Mouse (Mus musculus) C2C12 (cell line): ENCODE data around the gene Etnk1. TPM values are rescaled to one million over a fixed set of nuclear protein-coding genes. Genes with fewer than 3 reads are reported as not detected.
A peak's percentile ranks its signal among the peaks of the same experiment; 100 is the strongest.

Experiments used
- H3K27me3 ChIP-seq: one replicate; pipeline ENCODE4 v1.6.1; 2011; ENCODE audit not compliant: control insufficient read depth, insufficient read depth, insufficient read length
- H3K36me3 ChIP-seq: one replicate; pipeline ENCODE4 v1.6.1; 2011; ENCODE audit not compliant: control insufficient read depth, insufficient read depth
- H3K4me3 ChIP-seq: one replicate; pipeline ENCODE4 v1.5.1; 2011; ENCODE audit warnings: mild to moderate bottlenecking, control low read depth; ENCODE audit not compliant: poor library complexity, insufficient read depth, severe bottlenecking
- H3K79me2 ChIP-seq: one replicate; pipeline ENCODE4 v1.6.1; 2011; ENCODE audit not compliant: control insufficient read depth, insufficient read depth
- H3K79me3 ChIP-seq: one replicate; pipeline ENCODE4 v1.6.1; 2011; ENCODE audit warnings: low read depth, control low read depth
- H3ac ChIP-seq: one replicate; pipeline ENCODE3; 2011; ENCODE audit warnings: low read depth; ENCODE audit not compliant: control insufficient read depth, insufficient read length
- CEBPB ChIP-seq: IDR thresholded peaks from one replicate; pipeline ENCODE4 v1.6.1; 2011; ENCODE audit warnings: low read depth, mild to moderate bottlenecking, control low read depth, moderate library complexity
- CTCF ChIP-seq: IDR thresholded peaks from one replicate; pipeline ENCODE4 v1.5.1; 2011; ENCODE audit not compliant: control insufficient read depth, insufficient read depth, insufficient read length
- FOSL1 ChIP-seq: IDR thresholded peaks from one replicate; pipeline ENCODE4 v1.8.0; 2011; ENCODE audit warnings: mild to moderate bottlenecking, low read length; ENCODE audit not compliant: poor library complexity, insufficient read depth, severe bottlenecking
- MAX ChIP-seq: IDR thresholded peaks from one replicate; pipeline ENCODE4 v1.6.1; 2011; ENCODE audit warnings: mild to moderate bottlenecking, control low read depth
- MYOD1 ChIP-seq: IDR thresholded peaks from one replicate; pipeline ENCODE4 v1.6.1; 2011; ENCODE audit warnings: low read depth; ENCODE audit not compliant: control insufficient read depth, insufficient read length
- MYOG ChIP-seq: IDR thresholded peaks from one replicate; pipeline ENCODE4 v1.6.1; 2011; ENCODE audit not compliant: control insufficient read depth, insufficient read length; ENCODE audit errors: extremely low read depth
- USF1 ChIP-seq: IDR thresholded peaks from one replicate; pipeline ENCODE4 v1.6.1; 2011; ENCODE audit warnings: low read depth, mild to moderate bottlenecking, control low read depth, moderate library complexity
- polyA plus RNA-seq: library from polyadenylated mRNA; unstranded; fragments of >200 nt; fragmentation: generic; extraction: Trizol; gene quantifications from one replicate; pipeline ENCODE4 v1.2.1, GENCODE M21; 2012; ENCODE audit warnings: missing spikeins

The Etnk1 gene
- polyA plus RNA-seq, 1 experiment: 9.3 TPM

DNA sequence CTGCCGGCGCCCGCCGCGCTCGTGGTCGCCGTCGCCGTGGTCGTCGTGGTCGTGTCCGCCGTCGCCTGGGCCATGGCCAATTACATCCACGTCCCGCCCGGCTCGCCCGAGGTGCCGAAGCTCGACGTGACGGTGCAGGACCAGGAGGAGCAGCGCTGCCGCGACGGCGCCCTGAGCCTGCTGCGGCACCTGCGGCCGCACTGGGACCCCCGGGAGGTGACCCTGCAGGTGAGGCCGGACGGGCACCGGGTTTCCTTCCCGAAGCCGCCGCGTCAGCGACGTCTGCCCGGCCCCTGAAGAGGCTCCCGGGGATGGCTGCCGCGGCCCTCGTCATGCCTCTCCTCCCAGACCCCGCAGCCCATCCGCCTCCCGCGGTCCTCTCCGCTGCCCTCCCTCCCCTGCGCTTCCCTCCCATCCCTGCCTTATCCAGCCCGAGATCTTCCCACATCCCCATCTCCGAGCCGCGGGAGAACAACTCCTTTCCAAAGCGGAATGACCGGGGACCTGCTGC lies 443 bp downstream of the Etnk1 start:
- peaks cover 53% of the 10 kb centered on the region for H3K79me2 ChIP-seq
- TF ChIP-seq MYOG (no peak), FOSL1 (no peak), MYOD1 (no peak), CTCF (no peak), CEBPB (no peak), USF1 (no peak), MAX (no peak)

DNA sequence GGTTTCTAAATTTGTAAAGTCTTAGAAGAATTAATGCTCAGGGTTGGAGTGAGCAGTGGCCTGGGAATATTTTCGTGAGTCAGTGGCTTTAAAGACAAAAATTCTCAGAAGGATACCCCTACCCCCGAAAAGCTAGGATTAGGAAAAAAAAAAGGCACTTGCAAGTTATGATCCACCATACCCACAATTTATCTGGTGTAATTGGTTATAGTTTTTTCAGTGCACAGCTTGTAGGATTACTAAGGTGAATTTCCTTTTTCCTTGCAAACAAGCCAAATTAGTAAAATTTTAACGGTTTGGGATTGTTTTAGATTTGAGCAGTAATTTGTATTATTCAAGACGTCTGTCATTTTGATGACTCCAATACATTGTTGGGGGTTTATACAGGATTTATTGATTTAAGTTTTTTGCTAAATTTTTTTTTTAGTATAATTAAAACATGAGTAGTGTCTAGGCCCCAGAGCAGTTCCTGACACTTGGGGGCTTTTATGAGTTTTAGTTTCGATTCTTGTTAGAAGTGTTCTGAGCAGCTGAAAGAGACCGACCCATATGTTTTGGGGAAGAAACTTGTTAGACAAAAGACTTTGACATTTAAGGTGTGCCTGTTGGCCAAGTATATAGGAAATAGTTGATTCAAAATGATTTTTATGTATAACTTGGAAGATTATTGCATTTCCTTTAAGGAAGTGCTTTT lies 1.1 kb downstream of the Etnk1 start:
- peaks cover 25% of the 10 kb centered on the region for H3K36me3 ChIP-seq
- peaks cover 43% of the 10 kb centered on the region for H3K79me3 ChIP-seq
- TF ChIP-seq MYOG (no peak), MYOD1 (no peak), CEBPB (no peak), USF1 (no peak)
- peaks cover 60% of the 10 kb centered on the region for H3K79me2 ChIP-seq
- H3K27me3 ChIP-seq: no peaks in the 10 kb centered on the region
- peak overlapping the region; percentile 76 for H3K4me3 ChIP-seq
- H3ac ChIP-seq: peak overlapping the region; percentile 72

More for the DNA sequence above, 443 bp downstream of the Etnk1 start:
- H3K79me3 ChIP-seq: peaks cover 43% of the 10 kb centered on the region
- no peaks in the 10 kb centered on the region for H3K27me3 ChIP-seq
- H3K36me3 ChIP-seq: peaks cover 25% of the 10 kb centered on the region
- peak overlapping the region; percentile 76 for H3K4me3 ChIP-seq
- H3ac ChIP-seq: peak overlapping the region; percentile 72

- H3K36me3 ChIP-seq: peaks cover 25% of the 10 kb centered on the region
- peaks cover 51% of the 10 kb centered on the region for H3K79me3 ChIP-seq
- TF ChIP-seq FOSL1 (no peak), CEBPB (no peak), CTCF (no peak), MYOG (no peak)
- no peak overlapping the region for H3ac ChIP-seq
- no peak overlapping the region for H3K4me3 ChIP-seq
- peaks cover 72% of the 10 kb centered on the region for H3K79me2 ChIP-seq
- no peaks in the 10 kb centered on the region for H3K27me3 ChIP-seq
Measured at GRCm38 (mm10) chr6:143169385-143169784, 2.4 kb downstream of the Etnk1 start.

- no peak overlapping the region for H3K4me3 ChIP-seq
- no peak overlapping the region for H3ac ChIP-seq
Measured at GRCm38 (mm10) chr6:143170166-143170960, 3.3 kb downstream of the Etnk1 start.

DNA sequence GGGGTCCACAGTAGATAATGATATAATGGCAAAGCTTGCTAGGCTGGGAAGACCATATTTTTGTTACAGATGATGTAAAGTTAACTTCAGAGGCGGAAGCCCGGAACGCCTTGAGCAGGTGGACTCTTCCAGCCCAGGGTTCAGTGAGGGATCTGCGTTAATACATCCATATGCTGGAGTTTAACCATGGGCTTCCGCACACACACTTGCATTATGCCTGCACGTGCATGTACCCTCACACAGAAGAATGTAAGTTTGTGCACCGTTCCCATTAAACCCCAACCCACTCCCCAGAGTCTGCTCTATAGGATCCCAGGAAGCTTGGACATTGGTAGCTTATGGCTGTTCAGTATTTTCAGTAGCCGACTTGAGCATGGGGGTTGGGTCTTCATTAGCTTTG lies 4.0 kb downstream of the Etnk1 start:
- peaks cover 56% of the 10 kb centered on the region for H3K79me3 ChIP-seq
- no peaks in the 10 kb centered on the region for H3K27me3 ChIP-seq
- no peak overlapping the region for H3ac ChIP-seq
- no peak for TF ChIP-seq CTCF
- no peak for TF ChIP-seq USF1
- no peak for TF ChIP-seq MYOD1
- TF ChIP-seq MYOG: no peak
- no peak for TF ChIP-seq CEBPB
- TF ChIP-seq MAX: no peak
- no peak overlapping the region for H3K4me3 ChIP-seq
- peaks cover 88% of the 10 kb centered on the region for H3K79me2 ChIP-seq
- H3K36me3 ChIP-seq: peaks cover 29% of the 10 kb centered on the region

More at GRCm38 (mm10) chr6:143170166-143170960, 3.3 kb downstream of the Etnk1 start:
- Histone ChIP-seq H3K27me3 (no peaks in the 10 kb centered on the region), H3K79me2 (peaks cover 81% of the 10 kb centered on the region), H3K36me3 (peaks cover 25% of the 10 kb centered on the region), H3K79me3 (peaks cover 51% of the 10 kb centered on the region)
- TF ChIP-seq USF1 (no peak), MAX (no peak), MYOG (no peak), FOSL1 (no peak), MYOD1 (no peak), CEBPB (no peak), CTCF (no peak)
